Mouse (Mus musculus) MEL (cell line): Measurements from ENCODE around the gene Diaph2. TPM values are rescaled to one million over a fixed set of nuclear protein-coding genes. Genes with fewer than 3 reads are reported as not detected.

ENCODE experiments used
- DNase-seq: peaks from one replicate; pipeline ENCODE4 v3.0.0; 2011; ENCODE audit warnings: low read depth, low spot score
- H3K27ac ChIP-seq: 2 replicates; pipeline ENCODE4 v1.5.1; 2012; ENCODE audit warnings: low read depth, mild to moderate bottlenecking, control low read depth, low read length, moderate library complexity; ENCODE audit not compliant: control insufficient read depth
- H3K27me3 ChIP-seq, 2 experiments: fragments of 150-350 bp in 1 of 2; sonication (generic) in 1 of 2; 2 replicates each; pipeline ENCODE4 v1.6.1; 2012; ENCODE audit warnings: low read length in 2 of 2, mild to moderate bottlenecking in 2 of 2, improper control_type of control experiment in 1 of 2, moderate library complexity in 1 of 2; ENCODE audit not compliant: insufficient read depth in 2 of 2, control insufficient read depth in 1 of 2
- H3K36me3 ChIP-seq, 2 experiments: 2 replicates each; pipeline ENCODE4 v1.6.1; 2012 to 2014; ENCODE audit warnings: low read length in 2 of 2, improper control_type of control experiment in 1 of 2, inconsistent platforms in 1 of 2, mild to moderate bottlenecking in 1 of 2; ENCODE audit not compliant: insufficient read depth in 2 of 2, control insufficient read depth in 1 of 2
- H3K4me1 ChIP-seq, 2 experiments: fragments of 150-350 bp in 1 of 2; sonication (generic) in 1 of 2; 2 replicates each; pipeline ENCODE4 v1.6.1; 2012; ENCODE audit warnings: low read length in 2 of 2, improper control_type of control experiment in 1 of 2, mild to moderate bottlenecking in 1 of 2; ENCODE audit not compliant: insufficient read depth in 2 of 2, control insufficient read depth in 1 of 2
- H3K4me3 ChIP-seq, 2 experiments: fragments of 150-350 bp in 1 of 2; sonication (generic) in 1 of 2; 2 replicates each; pipeline ENCODE4 v1.5.1; 2012; ENCODE audit warnings: low read depth in 2 of 2, low read length in 2 of 2, mild to moderate bottlenecking in 2 of 2, moderate library complexity in 2 of 2, control low read depth in 1 of 2, improper control_type of control experiment in 1 of 2; ENCODE audit not compliant: control insufficient read depth in 1 of 2, insufficient read depth in 1 of 2
- H3K79me2 ChIP-seq: 2 replicates; pipeline ENCODE4 v1.6.1; 2012; ENCODE audit warnings: mild to moderate bottlenecking, low read length, moderate library complexity; ENCODE audit not compliant: control insufficient read depth, poor library complexity, insufficient read depth
- H3K9ac ChIP-seq: 2 replicates; pipeline ENCODE4 v1.6.1; 2012; ENCODE audit warnings: low read depth, mild to moderate bottlenecking, control low read depth, low read length, moderate library complexity; ENCODE audit not compliant: control insufficient read depth, poor library complexity, severe bottlenecking
- H3K9me3 ChIP-seq: fragments of 150-350 bp; sonication (generic); replicated peaks from 2 replicates; pipeline ENCODE4 v1.6.1; 2012; ENCODE audit warnings: mild to moderate bottlenecking, low read length, improper control_type of control experiment, moderate library complexity; ENCODE audit not compliant: insufficient read depth
- BHLHE40 ChIP-seq: IDR thresholded peaks from 2 replicates; pipeline ENCODE4 v1.6.1; 2012; ENCODE audit warnings: low read depth, mild to moderate bottlenecking, inconsistent platforms, low read length, improper control_type of control experiment, borderline replicate concordance
- CTCF ChIP-seq, 3 experiments: IDR thresholded peaks in 2 of 3; conservative IDR thresholded peaks in 1 of 3; 2 replicates each; pipeline ENCODE4 v1.5.1; 2011 to 2012; ENCODE audit warnings: low read length in 3 of 3, low read depth in 2 of 3, mild to moderate bottlenecking in 2 of 3, improper control_type of control experiment in 1 of 3, inconsistent platforms in 1 of 3, mixed read lengths in 1 of 3, moderate library complexity in 1 of 3; ENCODE audit not compliant: control insufficient read depth in 1 of 3, insufficient read depth in 1 of 3, poor library complexity in 1 of 3, severe bottlenecking in 1 of 3
- ELF1 ChIP-seq: IDR thresholded peaks from 2 replicates; pipeline ENCODE4 v1.6.1; 2014; ENCODE audit warnings: low read depth, mild to moderate bottlenecking, inconsistent platforms, low read length, improper control_type of control experiment, moderate library complexity
- EP300 ChIP-seq, 2 experiments: IDR thresholded peaks; 2 replicates each; pipeline ENCODE4 v1.6.1; 2011; ENCODE audit warnings: improper control_type of control experiment in 2 of 2, low read length in 2 of 2, low read depth in 1 of 2, mild to moderate bottlenecking in 1 of 2
- ETS1 ChIP-seq: IDR thresholded peaks from 2 replicates; pipeline ENCODE4 v1.6.1; 2012; ENCODE audit warnings: low read depth, mild to moderate bottlenecking, inconsistent platforms, low read length, improper control_type of control experiment, moderate library complexity
- GABPA ChIP-seq: IDR thresholded peaks from 2 replicates; pipeline ENCODE4 v1.6.1; 2012; ENCODE audit warnings: low read depth, mild to moderate bottlenecking, inconsistent platforms, low read length, improper control_type of control experiment, moderate library complexity
- GATA1 ChIP-seq: IDR thresholded peaks from 2 replicates; pipeline ENCODE4 v1.6.1; 2011; ENCODE audit warnings: low read depth, low read length, improper control_type of control experiment
- HCFC1 ChIP-seq: IDR thresholded peaks from 2 replicates; pipeline ENCODE4 v1.6.1; 2012; ENCODE audit warnings: low read depth, mild to moderate bottlenecking, inconsistent platforms, low read length, improper control_type of control experiment, moderate library complexity
- MAX ChIP-seq: IDR thresholded peaks from 2 replicates; pipeline ENCODE4 v1.6.1; 2011; ENCODE audit warnings: low read length, improper control_type of control experiment
- MAZ ChIP-seq: IDR thresholded peaks from 2 replicates; pipeline ENCODE4 v1.6.1; 2012; ENCODE audit warnings: low read depth, mild to moderate bottlenecking, inconsistent platforms, low read length, improper control_type of control experiment
- MXI1 ChIP-seq: IDR thresholded peaks from 2 replicates; pipeline ENCODE4 v1.6.1; 2011; ENCODE audit warnings: mild to moderate bottlenecking, low read depth, low read length, improper control_type of control experiment
- MYC ChIP-seq: IDR thresholded peaks from 2 replicates; pipeline ENCODE4 v1.6.1; 2011; ENCODE audit warnings: low read depth, mild to moderate bottlenecking, low read length, improper control_type of control experiment, moderate library complexity
- NELFE ChIP-seq: IDR thresholded peaks from 2 replicates; pipeline ENCODE4 v1.6.1; 2011; ENCODE audit warnings: low read depth, low read length, improper control_type of control experiment
- NRF1 ChIP-seq: IDR thresholded peaks from 2 replicates; pipeline ENCODE4 v1.6.1; 2014; ENCODE audit warnings: low read depth, mild to moderate bottlenecking, inconsistent platforms, low read length, improper control_type of control experiment, moderate library complexity; ENCODE audit not compliant: poor library complexity, insufficient read depth, severe bottlenecking
- POLR2AphosphoS2 ChIP-seq: IDR thresholded peaks from 2 replicates; pipeline ENCODE4 v1.6.1; 2011; ENCODE audit warnings: low read length, improper control_type of control experiment
- POLR2AphosphoS5 ChIP-seq: IDR thresholded peaks from 2 replicates; pipeline ENCODE4 v1.6.1; 2012; ENCODE audit warnings: low read depth, borderline replicate concordance, mild to moderate bottlenecking, inconsistent platforms, low read length, moderate library complexity, mixed read lengths
- RCOR1 ChIP-seq: IDR thresholded peaks from 2 replicates; pipeline ENCODE4 v1.6.1; 2012; ENCODE audit warnings: low read depth, mild to moderate bottlenecking, inconsistent platforms, low read length, improper control_type of control experiment
- SIN3A ChIP-seq: IDR thresholded peaks from 2 replicates; pipeline ENCODE4 v1.6.1; 2012; ENCODE audit warnings: low read length, improper control_type of control experiment, inconsistent platforms
- SMC3 ChIP-seq: IDR thresholded peaks from 2 replicates; pipeline ENCODE4 v1.6.1; 2011; ENCODE audit warnings: low read depth, low read length, improper control_type of control experiment
- TAL1 ChIP-seq: IDR thresholded peaks from 2 replicates; pipeline ENCODE4 v1.6.1; 2012; ENCODE audit warnings: mild to moderate bottlenecking, inconsistent platforms, low read length, moderate library complexity, mixed read lengths
- TBP ChIP-seq: IDR thresholded peaks from 2 replicates; pipeline ENCODE4 v1.8.0; 2011; ENCODE audit warnings: low read depth, low read length, improper control_type of control experiment
- TCF12 ChIP-seq: IDR thresholded peaks from 2 replicates; pipeline ENCODE4 v1.6.1; 2014; ENCODE audit warnings: low read depth, mild to moderate bottlenecking, inconsistent platforms, low read length, improper control_type of control experiment, moderate library complexity
- UBTF ChIP-seq: IDR thresholded peaks from 2 replicates; pipeline ENCODE4 v1.6.1; 2012; ENCODE audit warnings: low read depth, mild to moderate bottlenecking, inconsistent platforms, low read length, improper control_type of control experiment, moderate library complexity, borderline replicate concordance; ENCODE audit not compliant: insufficient read depth
- USF1 ChIP-seq: IDR thresholded peaks from 2 replicates; pipeline ENCODE4 v1.6.1; 2014; ENCODE audit warnings: low read depth, mild to moderate bottlenecking, inconsistent platforms, low read length, improper control_type of control experiment, moderate library complexity
- ZC3H11A ChIP-seq: IDR thresholded peaks from 2 replicates; pipeline ENCODE4 v1.6.1; 2012; ENCODE audit warnings: low read depth, mild to moderate bottlenecking, inconsistent platforms, low read length, improper control_type of control experiment
- ZNF384 ChIP-seq: IDR thresholded peaks from 2 replicates; pipeline ENCODE4 v1.6.1; 2012; ENCODE audit warnings: low read depth, mild to moderate bottlenecking, inconsistent platforms, low read length, improper control_type of control experiment
- polyA plus RNA-seq, 2 experiments: library from polyadenylated mRNA; stranded (reverse) in 1 of 2; unstranded in 1 of 2; fragments of >175 nt in 1 of 2; fragments of >200 nt in 1 of 2; gene quantifications; 2 replicates each; pipeline versions ENCODE4 v1.2.1 to v1.2.4; 2012; ENCODE audit warnings: low replicate concordance in 2 of 2, low read depth in 1 of 2; ENCODE audit not compliant: insufficient read length in 2 of 2, insufficient read depth in 1 of 2, missing spikeins in 1 of 2
- total RNA-seq: library from RNA; depleted of rRNA; stranded (reverse); fragments of 300-350 nt; gene quantifications from 2 replicates; pipeline ENCODE4 v1.2.3, GENCODE M21; 2012

Diaph2 gene
- total and polyA plus RNA-seq, 3 experiments, result 0.03 TPM; not detected in 2

GRCm38 (mm10) chrX:129739226-129739625 is 10.3 kb upstream of the Diaph2 start:
- DNase-seq, result peak; percentile 59
- no peaks in the 10 kb centered on the region for H3K27me3 ChIP-seq
- no peak overlapping the region for H3K4me3 ChIP-seq
- H3K9ac ChIP-seq, result no peak overlapping the region
- H3K79me2 ChIP-seq, result no peaks in the 10 kb centered on the region
- TF ChIP-seq NRF1 (no peak), CTCF (IDR thresholded peaks at IDR 0.05 in 2 of 3, conservative IDR thresholded peaks at IDR 0.05 in 1 of 3; ENCODE audit: control insufficient read depth in 1 of 3, insufficient read depth in 1 of 3, low read depth in 2 of 3, low read length in 3 of 3, poor library complexity in 1 of 3, severe bottlenecking in 1 of 3) (no peak), EP300 (IDR thresholded peaks at IDR 0.05; ENCODE audit: low read depth in 1 of 2, low read length in 2 of 2) (peak in 1 of 2 experiments; percentile 47; a peak in 1 of 4 replicates)
- TF ChIP-seq, all 39 proteins: peak for 1
- peaks cover 2 to 5% of the 10 kb centered on the region in 2 experiments; a peak in 3 of 4 replicates for H3K4me1 ChIP-seq
- H3K9me3 ChIP-seq, result no peaks in the 10 kb centered on the region
- no peak overlapping the region for H3K27ac ChIP-seq
- H3K36me3 ChIP-seq, result peaks cover 0 to 15% of the 10 kb centered on the region in 2 experiments; a peak in 2 of 4 replicates

GRCm38 (mm10) chrX:129742981-129743380 is 6.6 kb upstream of the Diaph2 start:
- H3K27ac ChIP-seq, result peak overlapping the region; percentile 53
- peaks cover 2 to 8% of the 10 kb centered on the region in 2 experiments; a peak in 3 of 4 replicates for H3K4me1 ChIP-seq
- no peaks in the 10 kb centered on the region for H3K79me2 ChIP-seq

GRCm38 (mm10) chrX:129745976-129746375 is 3.6 kb upstream of the Diaph2 start:
- Histone ChIP-seq H3K27ac (no peak overlapping the region), H3K79me2 (no peaks in the 10 kb centered on the region)
- TF ChIP-seq TCF12, result no peak
- no peak for TF ChIP-seq ETS1
- TF ChIP-seq TAL1, result no peak
- TF ChIP-seq, all 39 proteins: peak for 0
- Histone ChIP-seq H3K36me3 (peaks cover 0 to 19% of the 10 kb centered on the region in 2 experiments; a peak in 2 of 4 replicates), H3K4me3 (no peak overlapping the region), H3K9me3 (no peaks in the 10 kb centered on the region), H3K9ac (no peak overlapping the region), H3K4me1 (peaks cover 2 to 8% of the 10 kb centered on the region in 2 experiments; a peak in 3 of 4 replicates), H3K27me3 (no peaks in the 10 kb centered on the region)
- DNase-seq, result no peak

More at GRCm38 (mm10) chrX:129742981-129743380, 6.6 kb upstream of the Diaph2 start:
- H3K4me3 ChIP-seq, result no peak overlapping the region
- TF ChIP-seq USF1 (no peak), ELF1 (peak; percentile 84), POLR2AphosphoS2 (no peak), HCFC1 (peak; percentile 34; the same call in 1 of the 2 replicates), SIN3A (peak; percentile 75; the same call in 1 of the 2 replicates), MXI1 (peak; percentile 51), POLR2AphosphoS5 (no peak), UBTF (peak; percentile 94; the same call in 1 of the 2 replicates), ZNF384 (peak; percentile 36; the same call in 1 of the 2 replicates), MAZ (0 out of 2 replicates have a peak, but pooled peaks have one; percentile 57), TAL1 (peak; percentile 83), EP300 (IDR thresholded peaks at IDR 0.05; ENCODE audit: low read depth in 1 of 2, low read length in 2 of 2) (peak; percentile 91 to 98), GABPA (no peak), RCOR1 (peak; percentile 93), TCF12 (peak; percentile 95), TBP (peak; percentile 98), BHLHE40 (0 out of 2 replicates have a peak, but pooled peaks have one; percentile 43), ZC3H11A (no peak), GATA1 (peak; percentile 98), NELFE (no peak), ETS1 (peak; percentile 92), MYC (peak; percentile 99), MAX (peak; percentile 92), SMC3 (0 out of 2 replicates have a peak, but pooled peaks have one; percentile 13)
- no peaks in the 10 kb centered on the region for H3K27me3 ChIP-seq
- peak; percentile 95 for DNase-seq
- H3K9ac ChIP-seq, result no peak overlapping the region
- H3K9me3 ChIP-seq, result no peaks in the 10 kb centered on the region
- H3K36me3 ChIP-seq, result peaks cover 0 to 19% of the 10 kb centered on the region in 2 experiments; a peak in 2 of 4 replicates
